9 mouse cellular contexts compared by ENCODE assay signal in genomic region chr17:71476346-71477020, GRCm38 (mm10). TPM values are rescaled to one million over a fixed set of nuclear protein-coding genes. Genes with fewer than 3 reads are reported as not detected.
DNase-seq lines count a peak whose midpoint lies in the region; ATAC-seq and TF ChIP-seq lines count a peak whose summit lies in the region.
"Had no signal": no experiment of that assay in that cellular context is flagged by ENCODE, and none has a peak within 500 bp of the region (broad histone marks: within the 10 kb centered on the region; RNA-seq: fewer than 3 reads in every experiment).

No protein-coding gene starts in this region.

- H3K4me3 ChIP-seq in heart, adult 2 months, result no peak overlapping the region; the same call in 1 of the 2 replicates
- H3K4me3 ChIP-seq in forebrain, postnatal 0 days (ENCODE audit: low read depth, low read length), result peak overlapping the region; percentile 96
- peak overlapping the region; percentile 96 for H3K4me3 ChIP-seq in liver, postnatal 0 days (ENCODE audit: low read depth, low read length)
- H3K4me3 ChIP-seq in kidney, adult 2 months (ENCODE audit: insufficient read depth, low read depth, low read length), result no peak overlapping the region

- no peaks in the 10 kb centered on the region for H3K9me3 ChIP-seq in forebrain, postnatal 0 days (ENCODE audit: low read length)
- H3K9me3 ChIP-seq in liver, postnatal 0 days (ENCODE audit: low read length), result no peaks in the 10 kb centered on the region
- H3K9me3 ChIP-seq: G1E had no signal

- ATAC-seq in forebrain, postnatal 0 days, result no peak
- ATAC-seq in liver, postnatal 0 days, result no peak

- WGBS in heart, adult 2 months, result 76% methylated on average over 7 of the region's 7 CpGs
- 68% methylated on average over 7 of the region's 7 CpGs for WGBS in forebrain, postnatal 0 days
- WGBS in liver, postnatal 0 days (ENCODE audit: insufficient replicate concordance), result 75% methylated on average over 7 of the region's 7 CpGs
- 76% methylated on average over 7 of the region's 7 CpGs for WGBS in kidney, adult 2 months

- no peak overlapping the region for H3K27ac ChIP-seq in heart, adult 2 months
- H3K27ac ChIP-seq in forebrain, postnatal 0 days (ENCODE audit: low read depth, low read length), result no peak overlapping the region
- no peak overlapping the region for H3K27ac ChIP-seq in liver, postnatal 0 days (ENCODE audit: low read depth)
- H3K27ac ChIP-seq in kidney, adult 2 months (ENCODE audit: insufficient read depth, low read depth, low read length), result no peak overlapping the region

- DNase-seq in heart, adult 11 months, result peak; percentile 80
- no peak for DNase-seq in heart, adult 2 months
- peak; percentile 19 for DNase-seq in adrenal gland, postnatal 14 days
- DNase-seq in forebrain, postnatal 0 days, result no peak
- no peak for DNase-seq in liver, postnatal 0 days
- DNase-seq in urinary bladder, postnatal 10 days (ENCODE audit: low spot score), result no peak
- no peak for DNase-seq in kidney, adult 2 months
- DNase-seq in layer of hippocampus, adult 9-10 months (ENCODE audit: low spot score), result no peak

- no peaks in the 10 kb centered on the region for H3K27me3 ChIP-seq in heart, adult 2 months (ENCODE audit: control insufficient read depth, insufficient read depth, low read length)
- H3K27me3 ChIP-seq in forebrain, postnatal 0 days (ENCODE audit: insufficient read depth, low read length), result no peaks in the 10 kb centered on the region
- no peaks in the 10 kb centered on the region for H3K27me3 ChIP-seq in liver, postnatal 0 days (ENCODE audit: insufficient read depth, low read length)
- no peaks in the 10 kb centered on the region for H3K27me3 ChIP-seq in kidney, adult 2 months (replicated peaks; ENCODE audit: control insufficient read depth, insufficient read depth, low read length)

- peak overlapping the region; percentile 84 for H3K4me2 ChIP-seq in forebrain, postnatal 0 days (ENCODE audit: low read depth)
- H3K4me2 ChIP-seq in liver, postnatal 0 days (ENCODE audit: low read depth, low read length), result peak overlapping the region; percentile 86

- no peak overlapping the region for H3K9ac ChIP-seq in heart, adult 2 months (ENCODE audit: low read depth, low read length)
- peak overlapping the region; percentile 95 for H3K9ac ChIP-seq in forebrain, postnatal 0 days
- H3K9ac ChIP-seq in liver, postnatal 0 days (replicated peaks), result no peak overlapping the region

- no peaks in the 10 kb centered on the region for H3K36me3 ChIP-seq in heart, adult 2 months (ENCODE audit: control insufficient read depth, insufficient read depth, low read length)
- no peaks in the 10 kb centered on the region for H3K36me3 ChIP-seq in forebrain, postnatal 0 days (ENCODE audit: insufficient read depth)
- no peaks in the 10 kb centered on the region for H3K36me3 ChIP-seq in liver, postnatal 0 days (replicated peaks; ENCODE audit: insufficient read depth, low read length)
- no peaks in the 10 kb centered on the region for H3K36me3 ChIP-seq in kidney, adult 2 months (ENCODE audit: control insufficient read depth, insufficient read depth, low read length)

- peaks cover 1% of the 10 kb centered on the region for H3K4me1 ChIP-seq in heart, adult 2 months (ENCODE audit: control insufficient read depth, insufficient read depth, low read length)
- H3K4me1 ChIP-seq in forebrain, postnatal 0 days (ENCODE audit: insufficient read depth), result peaks cover 18% of the 10 kb centered on the region
- H3K4me1 ChIP-seq in liver, postnatal 0 days (ENCODE audit: insufficient read depth), result peaks cover 24% of the 10 kb centered on the region
- H3K4me1 ChIP-seq in kidney, adult 2 months (ENCODE audit: control insufficient read depth, insufficient read depth, low read length), result peaks cover 6% of the 10 kb centered on the region; the same call in 1 of the 2 replicates

- TF ChIP-seq EP300 in heart, adult 2 months (IDR thresholded peaks at IDR 0.05; ENCODE audit: insufficient read depth, low read depth, low read length), result no peak
- TF ChIP-seq EP300 in liver, postnatal 0 days (IDR thresholded peaks at IDR 0.05; ENCODE audit: low read depth), result no peak

- no peak for TF ChIP-seq POLR2A in heart, adult 2 months (IDR thresholded peaks at IDR 0.05; ENCODE audit: insufficient read depth, low read depth, low read length)
- no peak for TF ChIP-seq POLR2A in kidney, adult 2 months (IDR thresholded peaks at IDR 0.05; ENCODE audit: low read depth, low read length)

- intact Hi-C loops in heart, adult 2 months (cut with DNase I), result loop anchor here (10.0 kb wide), 1 partner anchor 138 kb away; the partner anchor contains the start of gene Wdr43

- H3K79me2 ChIP-seq in heart, adult 2 months (replicated peaks; ENCODE audit: control insufficient read depth, insufficient read depth, low read length), result peaks cover 4% of the 10 kb centered on the region; the same call in 1 of the 2 replicates

- no peak for TF ChIP-seq CTCF in heart, adult 2 months (IDR thresholded peaks at IDR 0.05)
- no peak for TF ChIP-seq CTCF in forebrain, postnatal 0 days (IDR thresholded peaks at IDR 0.05; ENCODE audit: low read depth)
- TF ChIP-seq CTCF in liver, postnatal 0 days (IDR thresholded peaks at IDR 0.05; ENCODE audit: low read depth), result no peak
- no peak for TF ChIP-seq CTCF in kidney, adult 2 months (conservative IDR thresholded peaks at IDR 0.05; ENCODE audit: insufficient read depth, insufficient read length, low read depth, low read length)

RNA-seq across cellular contexts. Expression of gene Smchd1, which starts 1.3 kb away (rescaled TPM):
- total RNA-seq in heart, adult 2 months (2021), result 10 to 100 TPM; 16.6 to 18.6 TPM
- 4.9 and 10.2 TPM in 2 replicates for polyA plus RNA-seq in heart, adult 2 months (2012; rRNA removed)
- 42.5 and 44.5 TPM in 2 replicates for total RNA-seq in adrenal gland, postnatal 14 days (2021)
- total RNA-seq in forebrain, postnatal 0 days (2014; rRNA removed), result 52.2 and 58.7 TPM in 2 replicates
- 24.8 and 35.4 TPM in 2 replicates for polyA plus RNA-seq in forebrain, postnatal 0 days (2015; fragmentation: Nextera tagmentation; extraction: Ambion mirVana)
- 21.4 and 25.7 TPM in 2 replicates for polyA plus RNA-seq in liver, postnatal 0 days (2015; fragmentation: Nextera tagmentation; extraction: Ambion mirVana)
- polyA plus RNA-seq in kidney, adult 2 months (2012; rRNA removed), result 5.6 and 6.8 TPM in 2 replicates

RNA-seq across cellular contexts. Expression of gene Gm4707, which starts 16.8 kb away (rescaled TPM):
- total RNA-seq in heart, adult 2 months (2021), result under 1 TPM; 0.76 to 0.96 TPM
- 0.35 and 0.38 TPM in 2 replicates for polyA plus RNA-seq in heart, adult 2 months (2012; rRNA removed)
- total RNA-seq in adrenal gland, postnatal 14 days (2021), result 2.8 and 3.1 TPM in 2 replicates
- total RNA-seq in forebrain, postnatal 0 days (2014; rRNA removed), result 1.2 and 2.8 TPM in 2 replicates
- 0.65 and 2.1 TPM in 2 replicates for polyA plus RNA-seq in forebrain, postnatal 0 days (2015; fragmentation: Nextera tagmentation; extraction: Ambion mirVana)
- 0.45 and 0.51 TPM in 2 replicates for polyA plus RNA-seq in liver, postnatal 0 days (2015; fragmentation: Nextera tagmentation; extraction: Ambion mirVana)
- polyA plus RNA-seq in kidney, adult 2 months (2012; rRNA removed), result 0.22 and 0.29 TPM in 2 replicates
- polyA plus RNA-seq: G1E had no signal

RNA-seq across cellular contexts. Expression of gene Ndc80, which starts 50.2 kb away (rescaled TPM):
- total RNA-seq in heart, adult 2 months (2021), result under 1 TPM; 0.37 to 0.61 TPM
- not detected in 2 replicates for polyA plus RNA-seq in heart, adult 2 months (2012; rRNA removed)
- total RNA-seq in adrenal gland, postnatal 14 days (2021), result 9.2 and 9.4 TPM in 2 replicates
- 3.2 and 4.0 TPM in 2 replicates for total RNA-seq in forebrain, postnatal 0 days (2014; rRNA removed)
- polyA plus RNA-seq in forebrain, postnatal 0 days (2015; fragmentation: Nextera tagmentation; extraction: Ambion mirVana), result 4.8 and 5.7 TPM in 2 replicates
- 16.3 and 17.7 TPM in 2 replicates for polyA plus RNA-seq in liver, postnatal 0 days (2015; fragmentation: Nextera tagmentation; extraction: Ambion mirVana)
- polyA plus RNA-seq in kidney, adult 2 months (2012; rRNA removed), result 0.03 TPM in 1 of 2 replicates, not detected in the other

Comparison
In these comparisons a context has a peak if more than half of its experiments do, and no peak if none do; other contexts are left out.
1. DNase-seq: peak in heart, adult 11 months (single experiment) and adrenal gland, postnatal 14 days (single experiment); none in heart, adult 2 months (0 of 2), forebrain, postnatal 0 days (single experiment), liver, postnatal 0 days (single experiment), urinary bladder, postnatal 10 days (single experiment), kidney, adult 2 months (single experiment) and layer of hippocampus, adult 9-10 months (single experiment).
2. H3K4me3 ChIP-seq: peak in forebrain, postnatal 0 days (single experiment) and liver, postnatal 0 days (single experiment); none in heart, adult 2 months (single experiment) and kidney, adult 2 months (single experiment).